Mouse (Mus musculus): Measurements from ENCODE around the gene Unc5b. TPM values are rescaled to one million over a fixed set of nuclear protein-coding genes. Genes with fewer than 3 reads are reported as not detected.

Unc5b gene
- total RNA-seq, 2 experiments from 2014 or later, result 1.3 to 3.3 TPM

DNA sequence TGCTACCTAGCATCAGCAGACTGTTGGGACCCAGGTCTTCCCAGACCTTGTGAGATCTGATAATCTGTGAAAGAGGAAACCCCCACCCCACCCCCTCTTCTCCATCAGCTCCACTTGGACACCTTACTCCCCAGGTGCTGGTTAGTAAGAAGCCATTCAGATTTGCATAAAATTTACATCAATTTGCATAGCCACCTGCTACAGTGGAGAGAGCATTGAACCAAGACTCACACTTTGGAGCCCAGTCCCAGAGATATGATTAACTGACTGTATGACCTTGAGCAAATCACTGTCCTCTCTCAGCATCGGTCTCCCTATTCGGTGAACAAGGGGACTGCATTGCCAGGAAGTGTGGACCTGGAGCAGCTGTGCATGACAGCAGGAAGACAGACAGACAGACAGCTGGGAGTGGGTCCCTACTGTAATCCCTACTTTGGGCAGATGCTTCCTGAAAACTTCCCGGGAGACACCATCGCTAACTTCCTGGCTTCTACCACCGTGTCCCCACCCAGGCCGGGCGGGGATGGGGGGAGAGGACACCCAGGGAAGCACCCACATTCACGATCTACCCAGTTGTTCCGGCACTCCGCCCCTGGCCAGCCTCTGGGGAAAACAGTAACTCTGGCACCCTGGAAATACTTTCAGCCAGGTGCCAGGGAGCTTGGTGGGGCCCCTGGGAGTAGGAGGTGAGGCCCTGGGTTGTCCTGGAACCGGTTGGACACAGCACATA is 30.0 kb downstream of the Unc5b start:
- DNase-seq (ENCODE audit: low spot score), result no peak

DNA sequence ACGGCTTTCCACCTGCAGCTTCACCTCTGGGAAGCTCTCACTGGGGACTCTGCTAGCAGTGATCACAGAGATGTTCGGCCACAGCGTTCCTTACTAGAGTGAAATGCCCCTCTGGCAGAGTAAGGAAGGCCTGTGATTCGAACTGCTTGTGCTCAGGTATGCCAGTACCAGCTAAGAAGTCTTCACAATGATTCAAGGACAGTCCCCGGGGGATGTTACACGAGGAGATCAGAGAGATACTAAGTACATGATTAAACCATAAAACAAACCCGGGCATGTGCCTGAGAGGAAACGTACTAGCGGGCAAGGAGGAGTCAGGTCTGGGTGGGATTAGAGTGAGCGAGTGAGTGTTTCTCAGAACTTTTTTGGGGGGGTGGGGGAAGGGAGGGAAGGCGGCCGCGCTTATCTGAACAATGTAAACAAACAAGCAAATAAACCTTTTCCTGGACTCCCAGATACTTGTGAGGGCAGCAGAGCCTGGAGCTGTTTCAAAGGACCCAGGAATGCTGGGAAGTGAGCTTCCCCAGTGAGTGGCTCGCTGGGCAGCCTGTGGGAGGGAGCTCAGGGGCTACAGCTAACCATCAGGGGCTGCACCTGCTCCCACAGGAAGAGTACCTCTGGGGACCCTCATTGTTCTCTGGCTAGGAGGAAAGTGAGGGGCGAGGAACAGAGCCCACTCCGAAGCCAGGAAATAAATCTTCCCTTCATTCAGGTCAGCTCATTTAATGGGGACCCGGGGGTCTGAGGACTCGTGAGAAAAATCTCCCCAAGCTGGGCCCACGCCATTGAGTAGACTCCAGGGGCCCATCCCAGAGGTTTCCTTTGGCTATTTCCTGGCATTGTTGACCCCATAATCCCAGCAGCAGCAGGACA is 30.9 kb downstream of the Unc5b start:
- no peak for DNase-seq (ENCODE audit: low spot score)

DNA sequence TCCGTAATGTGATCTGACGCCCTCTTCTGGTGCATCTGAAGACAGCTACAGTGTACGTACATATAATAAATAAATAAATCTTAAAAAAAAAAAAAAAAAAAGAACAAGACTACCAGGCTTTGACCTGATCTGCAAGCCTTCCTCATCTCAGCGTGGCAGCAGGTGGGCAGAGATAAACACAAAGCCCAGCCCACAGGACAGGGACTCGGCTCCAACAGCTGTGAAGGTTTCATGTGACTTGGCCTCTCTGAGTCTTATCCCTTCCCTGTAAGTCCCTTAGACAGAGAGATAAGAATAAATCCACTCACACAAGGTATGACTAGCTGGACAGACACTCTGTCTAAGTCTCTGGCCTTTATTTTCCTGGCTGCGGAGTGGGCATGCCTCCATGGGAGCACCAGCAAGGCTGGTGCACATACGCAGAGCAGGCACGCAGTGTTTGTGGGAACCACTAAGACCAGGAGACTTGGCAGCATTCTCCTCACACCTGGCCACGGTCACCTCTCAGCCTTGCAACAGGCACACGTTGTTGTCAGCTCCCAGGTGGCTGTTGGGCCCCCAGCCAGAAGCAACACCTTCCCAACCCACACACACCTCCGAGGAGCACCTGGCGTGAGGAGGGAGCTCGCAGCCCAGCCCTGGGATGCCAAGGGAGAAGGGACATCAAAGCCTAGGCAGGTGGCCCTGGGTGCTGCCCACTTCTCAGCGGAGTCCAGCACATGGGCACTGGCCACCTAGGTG is 33.5 kb downstream of the Unc5b start:
- DNase-seq (ENCODE audit: low spot score), result no peak

DNA sequence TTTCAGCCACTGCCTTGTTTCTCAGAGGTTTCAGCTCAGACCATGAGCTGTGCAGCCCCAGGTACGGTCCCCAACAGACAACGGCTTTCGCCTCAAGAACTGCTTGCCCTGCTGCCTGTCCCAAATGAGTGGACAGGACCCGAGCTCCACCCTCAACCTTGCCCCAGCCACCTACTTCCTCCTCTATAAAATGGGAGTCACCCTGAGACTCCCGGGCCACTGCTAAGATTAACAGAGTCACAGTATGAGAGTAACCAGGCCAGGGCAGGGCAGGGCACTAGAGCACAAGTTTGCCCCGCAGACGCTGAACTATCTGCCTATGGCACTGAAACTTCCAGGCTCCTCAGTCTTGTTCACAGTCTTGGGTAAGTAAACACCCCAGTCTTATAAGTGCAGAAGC is 34.9 kb downstream of the Unc5b start:
- no peak for DNase-seq (ENCODE audit: low spot score)

DNA sequence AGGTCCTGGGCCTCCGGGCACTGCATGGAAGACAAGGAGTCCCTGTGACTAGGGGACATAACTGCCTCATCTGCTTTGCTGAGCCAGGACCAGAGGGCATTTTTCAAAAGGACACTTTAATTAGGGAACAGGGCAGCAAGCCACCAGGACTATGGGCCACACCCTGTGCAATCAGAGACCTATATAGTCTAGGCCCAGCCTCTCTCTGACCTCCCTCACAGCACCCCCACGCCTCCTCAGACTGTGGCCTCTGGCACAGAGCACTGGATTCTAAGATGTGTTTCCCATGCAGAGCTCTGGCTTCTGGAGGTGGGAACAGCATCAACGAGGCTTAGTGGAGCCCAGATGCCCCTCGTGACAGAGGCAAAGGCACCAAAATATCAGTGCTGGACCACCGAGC is 35.4 kb downstream of the Unc5b start:
- DNase-seq (ENCODE audit: low spot score), result no peak

DNA sequence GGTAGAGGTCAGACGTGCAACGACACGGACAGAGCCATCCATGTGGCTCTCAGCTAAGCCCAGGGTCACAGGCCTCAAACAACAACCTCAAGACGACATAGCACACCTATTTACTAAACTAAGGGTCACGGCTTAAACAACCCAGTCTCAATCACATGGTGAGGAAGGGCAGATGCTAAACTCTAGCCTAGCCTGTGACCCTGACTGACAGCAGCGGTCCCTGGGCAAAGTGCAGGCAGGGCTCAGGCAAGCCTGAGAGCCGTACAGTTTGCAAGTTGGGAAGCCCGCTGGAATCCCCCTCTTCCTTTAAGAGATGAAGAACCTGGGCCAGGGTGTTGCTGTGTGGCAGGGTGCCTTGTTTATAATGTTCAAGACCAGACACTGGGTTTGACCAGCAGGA is 36.6 kb downstream of the Unc5b start:
- DNase-seq (ENCODE audit: low spot score), result no peak

DNA sequence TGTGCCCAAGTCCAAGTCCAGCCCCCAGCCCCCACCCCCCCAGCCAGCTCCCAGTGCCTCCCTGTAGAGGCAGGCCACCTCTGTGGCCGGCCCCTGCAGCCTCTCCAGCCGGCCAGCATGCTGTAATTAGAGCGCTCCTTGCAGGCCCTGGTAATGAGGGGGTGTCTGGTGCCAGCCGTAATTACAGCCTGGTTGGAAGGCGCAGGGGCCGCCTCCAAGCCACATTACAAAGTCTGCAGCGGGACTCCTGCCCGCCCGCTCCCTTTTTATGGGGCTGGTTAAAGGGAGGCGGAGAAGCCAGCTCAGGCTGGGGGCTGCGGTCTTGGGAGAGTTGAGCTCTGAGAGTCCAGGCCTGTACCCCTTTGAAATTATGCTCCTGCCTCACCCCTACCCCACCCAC is 37.0 kb downstream of the Unc5b start:
- DNase-seq (ENCODE audit: low spot score), result no peak

DNA sequence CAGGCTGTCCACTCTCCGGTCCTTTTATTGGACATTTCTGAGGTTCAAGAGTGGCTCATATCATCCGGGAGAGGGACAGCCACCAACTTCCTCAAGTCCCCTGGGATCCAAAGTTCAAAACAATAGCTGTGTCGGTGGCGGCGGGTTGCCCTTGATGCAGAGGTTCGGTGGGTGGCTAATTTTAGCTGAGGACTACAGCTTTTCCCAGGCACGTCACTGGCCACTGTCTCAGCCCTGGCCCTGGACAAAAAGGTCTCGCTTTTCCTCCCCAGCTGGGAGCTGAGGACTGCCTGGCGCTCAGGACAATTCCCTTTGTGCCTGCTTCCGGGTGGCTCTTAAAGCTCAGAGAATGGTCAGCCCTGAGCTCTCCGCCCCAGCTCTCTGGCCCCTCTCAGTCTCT is 38.5 kb downstream of the Unc5b start:
- no peak for DNase-seq (ENCODE audit: low spot score)

DNA sequence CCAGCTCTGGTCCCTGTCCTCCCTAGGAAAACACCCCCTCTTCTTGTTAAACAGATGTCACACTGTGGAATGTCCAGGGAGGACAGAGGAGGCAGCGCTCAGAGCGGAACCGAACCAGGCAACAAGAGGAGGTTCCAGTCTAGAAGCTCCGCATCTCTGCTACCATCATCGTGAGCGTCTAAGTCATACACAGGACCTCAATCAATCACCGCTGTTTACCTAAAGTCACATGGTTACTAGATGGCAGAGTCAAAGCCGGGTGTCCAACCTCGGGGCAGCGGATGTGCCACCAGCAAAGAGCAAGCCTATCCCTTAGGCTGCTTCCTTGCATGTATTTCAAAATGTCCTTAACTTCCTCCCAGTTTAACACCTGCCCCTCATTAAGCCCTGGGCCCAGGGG is 39.0 kb downstream of the Unc5b start:
- DNase-seq (ENCODE audit: low spot score), result no peak

DNA sequence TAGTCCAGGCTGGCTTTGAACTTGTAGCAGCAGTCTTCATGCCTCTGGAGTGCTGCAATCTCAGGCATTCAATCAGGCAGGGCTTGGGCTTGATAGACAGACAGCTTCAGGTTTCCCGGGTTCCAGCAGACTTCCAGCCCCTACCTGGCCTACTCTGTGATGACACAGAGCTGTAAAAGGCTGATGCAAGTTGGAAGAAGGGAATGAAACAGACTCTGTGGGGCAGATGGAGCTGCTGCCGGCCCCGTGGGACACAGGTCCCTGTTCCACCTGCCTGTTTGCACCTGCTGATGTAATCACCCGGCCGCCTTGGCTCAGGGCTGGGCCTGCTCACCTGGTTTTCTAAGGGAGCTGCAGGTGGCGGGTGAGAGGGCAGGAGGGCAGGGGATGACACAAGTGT is 40.5 kb downstream of the Unc5b start:
- DNase-seq (ENCODE audit: low spot score), result no peak

DNA sequence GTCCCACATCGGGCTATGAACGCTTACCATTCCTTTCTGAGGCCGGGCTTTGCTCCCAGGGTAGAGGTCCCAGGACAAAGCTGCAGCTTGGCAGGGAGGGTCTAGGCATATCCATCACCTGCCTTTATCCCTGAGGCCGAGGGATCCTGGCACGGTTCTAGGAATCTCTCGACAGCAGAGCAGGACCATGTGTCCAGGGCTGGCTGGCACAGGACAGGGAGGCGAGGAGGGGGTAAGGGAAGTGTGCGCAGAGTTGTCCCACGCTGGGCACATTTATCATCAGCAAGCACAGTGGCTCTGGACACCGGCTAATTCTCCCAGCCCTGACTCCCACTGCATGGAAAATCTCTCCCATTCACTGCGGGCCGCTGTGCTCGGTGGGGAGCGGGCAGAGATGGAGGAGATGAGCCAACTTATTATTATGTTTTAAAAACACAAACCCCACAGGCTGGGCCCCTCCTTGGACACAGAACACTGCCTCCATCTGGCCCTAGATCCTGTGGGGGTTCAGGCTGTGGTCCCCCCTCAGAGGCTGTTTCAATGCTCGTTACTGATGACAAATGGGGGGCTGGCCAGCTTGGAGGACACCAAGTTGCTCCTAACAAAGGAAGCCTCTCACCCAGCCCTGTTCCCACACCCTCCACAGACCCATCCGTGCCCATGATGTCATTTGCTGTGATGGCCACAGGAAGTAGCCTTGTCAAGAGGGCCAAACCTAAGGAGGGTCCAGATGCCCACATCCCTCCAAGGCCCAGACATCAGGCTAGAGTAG is 43.9 kb downstream of the Unc5b start:
- no peak for DNase-seq (ENCODE audit: low spot score)

DNA sequence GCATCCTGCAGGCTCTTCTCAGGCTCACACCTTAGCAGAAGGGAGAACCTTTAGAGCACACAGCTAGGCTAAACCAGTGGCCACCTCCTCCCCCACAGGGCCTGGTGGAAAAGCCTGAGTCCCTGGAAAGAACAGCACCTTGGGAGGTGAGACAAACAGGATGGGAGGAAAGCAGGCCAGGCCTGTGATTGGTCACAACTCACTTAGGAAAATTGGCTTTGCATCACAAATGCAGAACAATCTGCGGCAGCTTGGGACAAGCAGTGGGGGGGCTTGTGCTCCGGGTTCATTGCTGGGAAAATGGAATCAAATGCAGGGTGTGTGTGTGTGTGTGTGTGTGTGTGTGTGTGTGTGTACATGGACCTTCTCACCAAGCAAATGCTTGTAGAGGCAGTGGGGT is 47.8 kb downstream of the Unc5b start:
- DNase-seq (ENCODE audit: low spot score), result no peak

DNA sequence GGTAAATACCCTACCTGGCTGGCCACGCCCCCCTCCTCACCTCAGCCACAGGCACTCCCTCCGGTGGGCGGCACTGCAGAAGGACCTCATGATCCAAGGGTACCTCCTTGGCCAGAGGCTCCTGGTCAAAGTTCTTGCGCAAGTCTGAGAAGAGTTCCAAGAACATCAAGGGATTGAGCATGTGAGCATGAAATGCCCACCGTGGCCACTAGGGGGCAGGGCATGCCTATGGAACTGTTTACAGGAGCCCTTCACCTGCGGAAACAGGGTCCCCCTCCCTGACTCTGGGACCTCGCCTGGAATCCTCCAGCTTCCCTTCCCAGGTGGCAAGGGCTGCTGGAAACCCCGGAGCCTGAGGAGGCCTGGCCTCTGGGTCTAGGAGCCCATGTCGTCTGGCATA is 51.8 kb downstream of the Unc5b start:
- peak; percentile 78 for DNase-seq (ENCODE audit: low spot score)

DNA sequence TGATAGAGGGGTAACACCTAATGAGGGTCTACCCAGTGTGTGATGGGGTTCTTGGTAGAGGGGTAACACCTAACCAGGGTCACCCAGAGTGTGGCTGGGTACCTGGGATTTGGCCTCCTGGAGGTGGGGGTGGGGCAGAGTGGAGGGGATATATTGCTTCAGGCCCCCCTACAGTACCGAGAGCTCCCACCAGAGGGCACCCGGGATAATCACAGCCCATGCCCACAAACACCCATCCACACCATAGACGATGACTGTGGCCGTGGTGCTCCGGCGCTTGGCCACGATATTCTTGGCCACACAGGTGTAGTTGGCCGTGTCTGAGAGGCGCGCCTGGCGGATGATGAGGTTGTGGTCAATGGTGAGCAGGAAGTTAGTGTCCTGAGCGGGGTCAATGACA is 52.8 kb downstream of the Unc5b start:
- peak; percentile 11 for DNase-seq (ENCODE audit: low spot score)

DNA sequence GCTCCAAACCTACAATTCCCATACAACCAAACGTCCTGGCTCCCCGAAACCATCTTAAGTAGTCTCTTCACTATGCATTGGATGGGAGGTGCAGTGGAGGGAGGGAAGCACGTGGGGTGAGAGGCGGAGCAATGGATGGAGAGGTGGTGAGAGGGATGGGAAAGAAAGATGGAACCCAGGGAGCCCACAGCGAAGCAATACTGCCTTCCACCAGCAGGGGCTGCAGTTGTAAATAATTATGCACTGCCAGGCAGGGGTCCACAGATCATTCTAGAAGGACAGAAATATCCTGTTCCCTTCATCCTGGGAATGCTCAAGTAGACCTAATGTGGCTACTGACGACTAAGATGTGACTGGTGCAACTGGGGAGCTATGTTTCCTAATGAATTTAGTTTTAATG is 55.9 kb downstream of the Unc5b start:
- no peak for DNase-seq (ENCODE audit: low spot score)

DNA sequence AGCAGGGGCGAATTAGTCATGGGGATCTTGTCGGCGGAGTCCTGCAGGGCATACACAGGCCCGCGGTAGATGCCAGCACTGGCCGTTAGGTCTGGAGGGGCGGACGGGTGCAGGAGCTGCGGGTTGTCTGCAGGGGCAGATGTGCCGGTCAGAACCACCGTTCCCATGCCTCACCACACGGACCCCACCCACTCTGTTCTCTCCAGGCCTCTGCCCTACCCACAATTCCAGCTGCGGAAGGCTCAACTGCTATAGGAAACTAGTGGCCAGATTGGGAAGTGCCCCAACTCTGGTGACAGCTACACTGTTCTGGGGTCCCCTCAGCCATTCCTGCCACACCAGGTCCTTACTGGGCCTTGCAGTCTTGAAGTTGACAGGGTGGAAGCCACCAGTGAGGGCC is 56.8 kb downstream of the Unc5b start:
- no peak for DNase-seq (ENCODE audit: low spot score)

DNA sequence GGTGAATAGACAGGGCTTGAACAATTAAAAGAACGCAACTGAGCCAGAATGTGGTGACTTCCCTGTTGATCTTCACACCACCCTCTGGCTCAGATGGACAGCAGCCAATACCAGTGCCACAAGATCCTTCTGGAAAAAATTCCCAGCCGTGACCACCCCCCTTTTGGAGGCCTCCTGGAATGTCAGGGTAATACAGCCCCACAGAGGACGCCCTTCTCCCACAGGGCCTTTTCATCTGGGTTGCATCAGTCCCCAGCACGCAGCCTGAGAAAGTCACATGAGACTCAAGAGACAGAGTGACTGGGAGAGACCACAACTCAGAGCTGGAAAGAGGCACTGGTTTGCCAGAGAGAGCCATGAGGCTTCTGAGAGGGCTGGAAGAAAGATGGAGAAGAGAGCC is 60.5 kb downstream of the Unc5b start:
- DNase-seq (ENCODE audit: low spot score), result no peak

DNA sequence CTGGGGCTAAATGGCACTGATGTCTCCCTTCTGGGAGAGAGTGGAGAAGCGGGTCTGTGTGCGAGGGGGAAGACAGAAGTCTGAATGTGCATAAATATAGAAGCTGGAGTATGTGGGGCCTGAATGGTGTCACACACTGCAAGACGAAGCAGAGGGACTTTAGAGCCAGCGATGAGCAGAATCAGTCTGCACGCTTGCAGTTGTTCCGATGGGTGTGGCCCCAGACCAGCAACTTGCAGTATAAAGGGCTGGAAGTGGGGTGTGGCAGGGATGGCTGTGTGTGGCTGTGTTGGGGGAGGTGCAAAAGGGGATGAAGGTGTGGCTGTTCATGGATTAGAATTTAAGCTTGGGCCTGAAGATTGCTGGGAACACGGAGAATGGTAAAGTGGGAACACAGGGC is 62.8 kb downstream of the Unc5b start:
- DNase-seq (ENCODE audit: low spot score), result no peak

DNA sequence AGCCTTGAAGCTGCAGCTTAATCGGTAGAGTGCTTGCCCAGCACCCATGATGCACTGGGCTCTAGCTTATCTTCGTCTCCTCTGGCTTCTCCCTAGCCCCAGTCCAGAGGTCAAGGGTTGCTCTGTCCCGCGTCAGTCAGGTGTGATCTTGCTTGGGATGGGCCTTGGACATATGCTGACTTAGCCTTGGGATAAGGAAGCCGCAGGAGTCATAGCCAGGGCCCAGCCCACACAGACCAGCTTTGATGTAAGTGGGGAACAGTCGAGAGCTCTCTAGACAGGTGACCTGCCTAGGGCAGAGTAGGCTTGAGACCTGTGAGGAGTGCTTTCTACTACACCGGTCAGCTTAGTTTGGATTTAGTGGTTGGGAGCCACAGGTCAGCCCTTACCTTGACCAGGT is 64.0 kb downstream of the Unc5b start:
- DNase-seq (ENCODE audit: low spot score), result no peak

DNA sequence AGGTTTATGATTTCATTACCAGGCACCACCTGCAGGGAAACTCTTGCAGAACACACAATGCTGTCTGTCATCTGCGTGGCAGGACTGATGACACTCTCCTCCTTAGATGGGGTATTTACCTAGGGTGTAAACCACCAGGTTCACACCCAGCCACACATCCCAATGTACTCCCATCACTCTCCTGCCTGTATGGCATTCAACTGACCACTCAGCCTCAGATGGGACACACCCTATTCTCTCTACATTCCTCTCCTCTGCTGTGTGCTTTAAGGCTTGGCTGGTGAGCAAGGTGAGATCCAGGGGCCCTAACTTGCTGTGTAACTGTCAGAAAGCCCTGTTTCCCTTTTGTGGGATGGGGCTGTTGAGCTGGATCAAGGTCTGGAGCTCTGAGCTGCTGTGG is 69.3 kb downstream of the Unc5b start:
- no peak for DNase-seq (ENCODE audit: low spot score)

DNA sequence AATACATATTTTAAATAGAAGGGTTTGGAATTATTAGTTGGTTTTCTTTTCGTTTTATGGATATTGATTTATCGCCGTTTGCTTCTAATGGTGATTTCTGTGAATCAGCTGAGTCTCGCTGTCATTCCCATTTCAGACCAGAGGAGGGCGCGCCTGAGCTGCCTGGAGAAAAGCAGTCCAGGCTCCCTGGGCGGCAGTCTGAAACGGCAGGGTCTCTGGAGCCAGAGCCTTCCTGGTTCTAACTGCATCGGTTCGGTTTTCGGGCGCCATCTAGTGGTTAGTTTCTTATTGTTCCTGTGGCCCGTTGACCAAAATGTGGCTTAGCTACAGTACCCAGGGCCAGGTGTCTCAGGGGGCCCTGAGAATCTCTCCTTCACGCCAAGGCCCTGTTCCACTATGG is 71.0 kb downstream of the Unc5b start:
- peak; percentile 94 for DNase-seq (ENCODE audit: low spot score)

DNA sequence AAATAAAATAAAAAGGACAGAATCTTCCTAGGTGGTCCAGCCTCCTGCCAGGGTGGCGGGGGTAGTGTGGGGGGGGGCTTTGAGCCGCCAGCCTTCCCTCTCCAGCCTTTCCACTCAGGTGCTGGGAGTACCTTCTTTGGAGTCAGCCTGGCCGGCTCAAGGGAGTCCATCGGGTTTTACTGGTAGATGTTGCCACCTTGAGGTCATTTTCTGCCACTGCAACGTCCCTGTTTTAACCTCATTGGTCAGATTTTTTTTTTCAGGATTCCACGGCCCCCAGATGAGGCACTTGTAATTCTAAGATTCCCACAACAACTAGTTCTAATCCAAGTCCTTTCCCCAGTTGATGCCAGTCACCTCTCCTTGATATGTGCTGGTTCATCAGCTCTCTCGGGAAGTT is 74.4 kb downstream of the Unc5b start:
- peak; percentile 64 for DNase-seq (ENCODE audit: low spot score)

Data from gastrocnemius, adult 18-20 months (tissue).